ENCODE assay signal across 16 mouse cellular contexts in genomic region chr16:33777607-33778006, GRCm38 (mm10). TPM values are rescaled to one million over a fixed set of nuclear protein-coding genes. Genes with fewer than 3 reads are reported as not detected.
"Had no signal": no experiment of that assay in that cellular context is flagged by ENCODE, and none has a peak within 500 bp of the region (broad histone marks: within the 10 kb centered on the region; RNA-seq: fewer than 3 reads in every experiment).

No protein-coding gene starts in this region.

- DNase-seq: kidney, adult 9 months; kidney, postnatal 4 days; liver; liver, embryonic 13.5 days; liver, postnatal 0 days; lung, postnatal 10 days; midbrain, embryonic 14.5 days; right cerebral cortex, adult 18-20 months; right cerebral cortex, postnatal 25 days; thymus, postnatal 4 days had no signal

- H3K9me3 ChIP-seq: limb, embryonic 12.5 days; liver, embryonic 13.5 days; midbrain, embryonic 10.5 days had no signal

- H3K27me3 ChIP-seq: limb, embryonic 12.5 days; liver, embryonic 13.5 days had no signal

- ATAC-seq: liver, postnatal 0 days had no signal

- H3K9ac ChIP-seq: limb, embryonic 12.5 days; liver, embryonic 13.5 days; liver, postnatal 0 days had no signal

- H3K4me1 ChIP-seq: midbrain, embryonic 10.5 days had no signal

- H3K4me3 ChIP-seq: layer of hippocampus, adult 2 months; limb, embryonic 12.5 days; liver, embryonic 13.5 days; midbrain, embryonic 10.5 days had no signal

- H3K4me2 ChIP-seq: limb, embryonic 12.5 days; liver, embryonic 13.5 days had no signal

- H3K27ac ChIP-seq: kidney, postnatal 0 days; layer of hippocampus, adult 2 months; limb, embryonic 12.5 days; liver, embryonic 13.5 days; macrophage; midbrain, embryonic 10.5 days; stomach, postnatal 0 days had no signal

- H3K36me3 ChIP-seq: limb, embryonic 12.5 days; liver, embryonic 13.5 days; midbrain, embryonic 10.5 days had no signal

RNA-seq across cellular contexts. Expression of gene Muc13, which starts 16.2 kb away (rescaled TPM):
- total RNA-seq: layer of hippocampus, adult 2 months had no signal
- polyA plus RNA-seq: kidney, postnatal 0 days; midbrain, embryonic 14.5 days had no signal
